Mouse (Mus musculus) heart, embryonic 14.5 days (tissue): ENCODE measurements around the gene Mrps2. TPM values are rescaled to one million over a fixed set of nuclear protein-coding genes. Genes with fewer than 3 reads are reported as not detected.

Source experiments
- ATAC-seq: fragments of 200-750 bp; cut with Nextera tagmentation; 2 replicates; pipeline ENCODE4 v1.8.0; 2017; ENCODE audit warnings: low read depth, moderate TSS enrichment; ENCODE audit not compliant: insufficient number of reproducible peaks, insufficient read depth, low FRiP score
- H3K27ac ChIP-seq, 2 experiments: fragments of 200-500 bp in 1 of 2; fragments of 300-500 bp in 1 of 2; sonication (generic) in 1 of 2; replicated peaks in 1 of 2; 2 replicates each; pipeline ENCODE4 v1.5.1; 2012 to 2014; ENCODE audit warnings: low read depth in 2 of 2, low read length in 2 of 2, control low read depth in 1 of 2, mild to moderate bottlenecking in 1 of 2, mixed read lengths in 1 of 2; ENCODE audit not compliant: control insufficient read depth in 1 of 2, insufficient read depth in 1 of 2
- H3K27me3 ChIP-seq: fragments of 300-500 bp; sonication (generic); 2 replicates; pipeline ENCODE4 v1.6.1; 2014; ENCODE audit warnings: mild to moderate bottlenecking, low read length, control low read depth; ENCODE audit not compliant: control insufficient read depth, insufficient read depth
- H3K36me3 ChIP-seq: fragments of 300-500 bp; sonication (generic); 2 replicates; pipeline ENCODE4 v1.6.1; 2014; ENCODE audit warnings: mild to moderate bottlenecking, control low read depth, low read length, mixed read lengths; ENCODE audit not compliant: control insufficient read depth, insufficient read depth
- H3K4me1 ChIP-seq, 2 experiments: fragments of 200-500 bp in 1 of 2; fragments of 300-500 bp in 1 of 2; sonication (generic) in 1 of 2; 2 replicates each; pipeline ENCODE4 v1.6.1; 2012 to 2014; ENCODE audit warnings: low read length in 2 of 2, control low read depth in 1 of 2, mixed read lengths in 1 of 2; ENCODE audit not compliant: control insufficient read depth in 2 of 2, insufficient read depth in 2 of 2
- H3K4me2 ChIP-seq: fragments of 300-500 bp; sonication (generic); 2 replicates; pipeline ENCODE4 v1.6.1; 2014; ENCODE audit warnings: mild to moderate bottlenecking, low read length
- H3K4me3 ChIP-seq, 2 experiments: fragments of 200-500 bp in 1 of 2; fragments of 300-500 bp in 1 of 2; sonication (generic) in 1 of 2; 2 replicates each; pipeline ENCODE4 v1.5.1; 2012 to 2014; ENCODE audit warnings: low read length in 2 of 2, mild to moderate bottlenecking in 2 of 2, control low read depth in 1 of 2, low read depth in 1 of 2, moderate library complexity in 1 of 2; ENCODE audit not compliant: control insufficient read depth in 1 of 2, insufficient read depth in 1 of 2
- H3K9ac ChIP-seq: fragments of 300-500 bp; sonication (generic); 2 replicates; pipeline ENCODE4 v1.6.1; 2014; ENCODE audit warnings: mild to moderate bottlenecking, low read length
- H3K9me3 ChIP-seq: fragments of 300-500 bp; sonication (generic); 2 replicates; pipeline ENCODE4 v1.6.1; 2016; ENCODE audit warnings: low read length, control low read depth; ENCODE audit not compliant: control insufficient read depth
- WGBS: fragments of 180-500 bp; shearing (Covaris S2); extraction: QIAGEN DNeasy Blood & Tissue Kit; methylation state at CpG from one replicate; pipeline ENCODE4 v1.1.7; 2014; 5-methylcytosine and 5-hydroxymethylcytosine counted together
- polyA plus RNA-seq: library from polyadenylated mRNA; unstranded; fragments of >200 nt; fragmentation: Nextera tagmentation; extraction: Ambion mirVana; gene quantifications from 2 replicates; pipeline ENCODE4 v1.2.1, GENCODE M21; 2014

Mrps2 gene
- polyA plus RNA-seq, 1 experiment from 2014 or later, result 47.9 TPM

GRCm38 (mm10) chr2:28456616-28457015, 11.2 kb upstream of the Mrps2 start:
- Histone ChIP-seq H3K4me3 (no peak overlapping the region), H3K9ac (no peak overlapping the region), H3K9me3 (no peaks in the 10 kb centered on the region), H3K4me1 (no peaks in the 10 kb centered on the region), H3K27me3 (no peaks in the 10 kb centered on the region), H3K27ac (no peak overlapping the region), H3K4me2 (no peak overlapping the region), H3K36me3 (peaks cover 19% of the 10 kb centered on the region; the same call in 1 of the 2 replicates)
- 62% methylated on average over 1 of the region's 1 CpGs for WGBS
- ATAC-seq, result no peak

- 43% methylated on average over 3 of the region's 3 CpGs for WGBS
- ATAC-seq, result no peak
- no peak overlapping the region for H3K9ac ChIP-seq
- no peak overlapping the region for H3K27ac ChIP-seq
- H3K9me3 ChIP-seq, result no peaks in the 10 kb centered on the region
- H3K4me3 ChIP-seq, result no peak overlapping the region
- H3K36me3 ChIP-seq, result no peaks in the 10 kb centered on the region; the same call in 1 of the 2 replicates
- no peak overlapping the region for H3K4me2 ChIP-seq
- H3K27me3 ChIP-seq, result peaks cover 17% of the 10 kb centered on the region
- peaks cover 8 to 11% of the 10 kb centered on the region in 2 experiments for H3K4me1 ChIP-seq
These were observed 3.9 kb upstream of the Mrps2 start for GRCm38 (mm10) chr2:28463919-28464318.

GRCm38 (mm10) chr2:28464919-28465318, 2.9 kb upstream of the Mrps2 start:
- H3K9me3 ChIP-seq, result no peaks in the 10 kb centered on the region
- ATAC-seq, result no peak
- 78% methylated on average over 9 of the region's 9 CpGs for WGBS

GRCm38 (mm10) chr2:28465836-28466518, 1.9 kb upstream of the Mrps2 start, which contains the start of gene 1700007K13Rik:
Gene 1700007K13Rik (minus strand): TSS chr2:28466332.
- H3K36me3 ChIP-seq, result peaks cover 21% of the 10 kb centered on the region
- peak within 1 kb of the TSS; percentile 65 for H3K4me2 ChIP-seq
- 3% methylated on average over 25 of the region's 25 CpGs for WGBS
- H3K27me3 ChIP-seq, result peaks cover 17% of the 10 kb centered on the region
- 0 out of 2 replicates have a peak, but pooled peaks have one; percentile 33 for ATAC-seq
- H3K4me3 ChIP-seq, result peak within 1 kb of the TSS; percentile 13 to 27
- no peaks in the 10 kb centered on the region for H3K9me3 ChIP-seq
- peak within 1 kb of the TSS; percentile 48 for H3K9ac ChIP-seq
- no peak within 1 kb of the TSS for H3K27ac ChIP-seq
- H3K4me1 ChIP-seq, result peaks cover 8 to 13% of the 10 kb centered on the region in 2 experiments

More at GRCm38 (mm10) chr2:28464919-28465318, 2.9 kb upstream of the Mrps2 start:
- H3K4me1 ChIP-seq, result peaks cover 8 to 13% of the 10 kb centered on the region in 2 experiments
- H3K27ac ChIP-seq, result no peak overlapping the region
- H3K4me3 ChIP-seq, result no peak overlapping the region
- H3K27me3 ChIP-seq, result peaks cover 17% of the 10 kb centered on the region
- no peak overlapping the region for H3K4me2 ChIP-seq
- H3K9ac ChIP-seq, result no peak overlapping the region
- H3K36me3 ChIP-seq, result peaks cover 10% of the 10 kb centered on the region

- Histone ChIP-seq H3K36me3 (peaks cover 28% of the 10 kb centered on the region), H3K9ac (peak overlapping the region; percentile 89), H3K4me2 (peak overlapping the region; percentile 82), H3K27ac (no peak overlapping the region), H3K27me3 (peaks cover 17% of the 10 kb centered on the region), H3K9me3 (peaks cover 6% of the 10 kb centered on the region; the same call in 1 of the 2 replicates), H3K4me3 (peak overlapping the region; percentile 71 to 83), H3K4me1 (peaks cover 8 to 13% of the 10 kb centered on the region in 2 experiments)
- 48% methylated on average over 18 of the region's 18 CpGs for WGBS
- no peak for ATAC-seq
These were observed 790 bp downstream of the Mrps2 start for GRCm38 (mm10) chr2:28468486-28469225.

GRCm38 (mm10) chr2:28469461-28469860, 1.6 kb downstream of the Mrps2 start:
- Histone ChIP-seq H3K9me3 (peaks cover 6% of the 10 kb centered on the region; the same call in 1 of the 2 replicates), H3K4me2 (no peak overlapping the region), H3K27ac (no peak overlapping the region), H3K36me3 (peaks cover 28% of the 10 kb centered on the region), H3K4me3 (no peak overlapping the region), H3K9ac (no peak overlapping the region), H3K4me1 (peaks cover 8 to 13% of the 10 kb centered on the region in 2 experiments), H3K27me3 (peaks cover 14% of the 10 kb centered on the region)
- ATAC-seq, result no peak
- 96% methylated on average over 14 of the region's 14 CpGs for WGBS

- ATAC-seq, result no peak
- H3K4me1 ChIP-seq, result peaks cover 8 to 13% of the 10 kb centered on the region in 2 experiments
- H3K4me2 ChIP-seq, result no peak overlapping the region
- no peak overlapping the region for H3K9ac ChIP-seq
- peaks cover 28% of the 10 kb centered on the region for H3K36me3 ChIP-seq
- peaks cover 3% of the 10 kb centered on the region for H3K27me3 ChIP-seq
- no peak overlapping the region for H3K27ac ChIP-seq
- no peak overlapping the region for H3K4me3 ChIP-seq
- peaks cover 6% of the 10 kb centered on the region; the same call in 1 of the 2 replicates for H3K9me3 ChIP-seq
- 93% methylated on average over 2 of the region's 2 CpGs for WGBS
These were observed 2.7 kb downstream of the Mrps2 start for GRCm38 (mm10) chr2:28470591-28470990.
